Mouse (Mus musculus) kidney, adult 2 months (tissue): Measurements from ENCODE around the gene 5730522E02Rik. TPM values are rescaled to one million over a fixed set of nuclear protein-coding genes. Genes with fewer than 3 reads are reported as not detected.

Experiments
- DNase-seq: peaks from one replicate; pipeline ENCODE4 v3.0.0; 2021
- H3K27ac ChIP-seq: fragments of 200-500 bp; 2 replicates; pipeline ENCODE4 v1.5.1; 2012; ENCODE audit warnings: low read depth, low read length, control low read depth, inconsistent platforms; ENCODE audit not compliant: insufficient read depth
- H3K27me3 ChIP-seq: fragments of 200-500 bp; replicated peaks from 2 replicates; pipeline ENCODE4 v1.6.1; 2012; ENCODE audit warnings: mild to moderate bottlenecking, moderate library complexity, low read length, inconsistent platforms; ENCODE audit not compliant: control insufficient read depth, insufficient read depth
- H3K36me3 ChIP-seq: fragments of 200-500 bp; 2 replicates; pipeline ENCODE4 v1.6.1; 2012; ENCODE audit warnings: mild to moderate bottlenecking, moderate library complexity, low read length, inconsistent platforms; ENCODE audit not compliant: control insufficient read depth, insufficient read depth
- H3K4me1 ChIP-seq: fragments of 200-500 bp; 2 replicates; pipeline ENCODE4 v1.6.1; 2011; ENCODE audit warnings: low read length; ENCODE audit not compliant: control insufficient read depth, insufficient read depth
- H3K4me3 ChIP-seq: fragments of 200-500 bp; 2 replicates; pipeline ENCODE4 v1.5.1; 2011; ENCODE audit warnings: mild to moderate bottlenecking, low read depth, low read length, control low read depth; ENCODE audit not compliant: insufficient read depth
- CTCF ChIP-seq: fragments of 200-500 bp; conservative IDR thresholded peaks from 2 replicates; pipeline ENCODE4 v1.5.1; 2011; ENCODE audit warnings: low read depth, mild to moderate bottlenecking, control low read depth, low read length, moderate library complexity, mixed read lengths; ENCODE audit not compliant: insufficient read depth, insufficient read length
- POLR2A ChIP-seq: fragments of 200-500 bp; IDR thresholded peaks from one replicate; pipeline ENCODE4 v1.6.1; 2011; ENCODE audit warnings: low read depth, low read length, control low read depth
- WGBS: fragments of 180-500 bp; shearing (Covaris S2); methylation state at CpG from one replicate; pipeline ENCODE4 v1.1.7; 2018; 5-methylcytosine and 5-hydroxymethylcytosine counted together
- polyA plus RNA-seq: library from polyadenylated mRNA; depleted of rRNA; stranded (reverse); fragments of >200 nt; gene quantifications from 2 replicates; pipeline ENCODE4 v1.2.3, GENCODE M21; 2012

Gene 5730522E02Rik
- polyA plus RNA-seq, 1 experiment, result 0.06 TPM

GRCm38 (mm10) chr11:25862686-25863085 lies 347.9 kb downstream of the 5730522E02Rik start:
- Histone ChIP-seq H3K27ac (no peak overlapping the region), H3K27me3 (no peaks in the 10 kb centered on the region), H3K4me1 (no peaks in the 10 kb centered on the region), H3K4me3 (no peak overlapping the region), H3K36me3 (no peaks in the 10 kb centered on the region)
- no peak for TF ChIP-seq POLR2A
- peak; percentile 84 for TF ChIP-seq CTCF
- peak; percentile 57 for DNase-seq
- 11% methylated on average over 9 of the region's 9 CpGs for WGBS

- no peak overlapping the region for H3K4me3 ChIP-seq
- no peak overlapping the region for H3K27ac ChIP-seq
- DNase-seq, result no peak
- H3K4me1 ChIP-seq, result no peaks in the 10 kb centered on the region
- no peak for TF ChIP-seq POLR2A
- no peak for TF ChIP-seq CTCF
- 66% methylated on average over 16 of the region's 16 CpGs for WGBS
- H3K36me3 ChIP-seq, result no peaks in the 10 kb centered on the region
- H3K27me3 ChIP-seq, result no peaks in the 10 kb centered on the region; the same call in 1 of the 2 replicates
Measured at GRCm38 (mm10) chr11:25856629-25857568, 353.7 kb downstream of the 5730522E02Rik start.

GRCm38 (mm10) chr11:25855794-25856193 lies 354.8 kb downstream of the 5730522E02Rik start:
- no peak for TF ChIP-seq POLR2A
- no peak for TF ChIP-seq CTCF
- DNase-seq, result no peak
- no peak overlapping the region for H3K27ac ChIP-seq
- no peaks in the 10 kb centered on the region for H3K36me3 ChIP-seq
- H3K4me1 ChIP-seq, result no peaks in the 10 kb centered on the region
- no peaks in the 10 kb centered on the region; the same call in 1 of the 2 replicates for H3K27me3 ChIP-seq
- no peak overlapping the region for H3K4me3 ChIP-seq
- 66% methylated on average over 9 of the region's 9 CpGs for WGBS

GRCm38 (mm10) chr11:25854216-25854615 lies 356.3 kb downstream of the 5730522E02Rik start:
- H3K27me3 ChIP-seq, result no peaks in the 10 kb centered on the region; the same call in 1 of the 2 replicates
- 89% methylated on average over 10 of the region's 10 CpGs for WGBS
- no peaks in the 10 kb centered on the region for H3K36me3 ChIP-seq
- H3K4me1 ChIP-seq, result no peaks in the 10 kb centered on the region
- no peak overlapping the region for H3K27ac ChIP-seq
- TF ChIP-seq CTCF (no peak), POLR2A (no peak)
- H3K4me3 ChIP-seq, result no peak overlapping the region
- no peak for DNase-seq

GRCm38 (mm10) chr11:25853032-25853431 lies 357.5 kb downstream of the 5730522E02Rik start:
- no peak for DNase-seq
- Histone ChIP-seq H3K4me1 (no peaks in the 10 kb centered on the region), H3K36me3 (no peaks in the 10 kb centered on the region), H3K4me3 (no peak overlapping the region), H3K27ac (no peak overlapping the region), H3K27me3 (no peaks in the 10 kb centered on the region; the same call in 1 of the 2 replicates)
- TF ChIP-seq CTCF (no peak), POLR2A (no peak)
- 51% methylated on average over 5 of the region's 5 CpGs for WGBS

- no peak for DNase-seq
- no peak overlapping the region for H3K4me3 ChIP-seq
- H3K27me3 ChIP-seq, result no peaks in the 10 kb centered on the region
- 55% methylated on average over 14 of the region's 14 CpGs for WGBS
- H3K27ac ChIP-seq, result no peak overlapping the region
- H3K4me1 ChIP-seq, result no peaks in the 10 kb centered on the region
- H3K36me3 ChIP-seq, result no peaks in the 10 kb centered on the region
- TF ChIP-seq POLR2A, result no peak
- TF ChIP-seq CTCF, result no peak
Measured at GRCm38 (mm10) chr11:25848824-25849644, 361.5 kb downstream of the 5730522E02Rik start.
